Mouse (Mus musculus): ENCODE measurements around the gene Klhl40.

- TF ChIP-seq POLR2A (IDR thresholded peaks at IDR 0.05; ENCODE audit: extremely low read depth, insufficient read depth, low read length) (no peak), CTCF (IDR thresholded peaks at IDR 0.05; ENCODE audit: low read depth, low read length) (no peak)
Observed at GRCm38 (mm10) chr9:121778066-121778624, 738 bp downstream of the Klhl40 start.

Data from liver, adult 2 months (tissue).